Mouse (Mus musculus) left cerebral cortex, adult 8-10 months (tissue): ENCODE data around the gene Steap4. TPM values are rescaled to one million over a fixed set of nuclear protein-coding genes. Genes with fewer than 3 reads are reported as not detected.
"Not testable (repeated sequence)": the region's sequence is repeated elsewhere in the genome, so short reads cannot be mapped to it uniquely, and the experiment has no call there.

Experiments used
- DNase-seq, 2 experiments: peaks; one replicate each; pipeline ENCODE4 v3.0.0; 2022; ENCODE audit warnings: low spot score in 2 of 2
- total RNA-seq, 4 experiments: library from RNA; stranded (reverse); gene quantifications; 2 replicates each; pipeline ENCODE4 v1.2.4; 2022

Steap4 gene
- under 1 TPM; 0.11 to 0.21 (median 0.15) TPM for total RNA-seq

DNA sequence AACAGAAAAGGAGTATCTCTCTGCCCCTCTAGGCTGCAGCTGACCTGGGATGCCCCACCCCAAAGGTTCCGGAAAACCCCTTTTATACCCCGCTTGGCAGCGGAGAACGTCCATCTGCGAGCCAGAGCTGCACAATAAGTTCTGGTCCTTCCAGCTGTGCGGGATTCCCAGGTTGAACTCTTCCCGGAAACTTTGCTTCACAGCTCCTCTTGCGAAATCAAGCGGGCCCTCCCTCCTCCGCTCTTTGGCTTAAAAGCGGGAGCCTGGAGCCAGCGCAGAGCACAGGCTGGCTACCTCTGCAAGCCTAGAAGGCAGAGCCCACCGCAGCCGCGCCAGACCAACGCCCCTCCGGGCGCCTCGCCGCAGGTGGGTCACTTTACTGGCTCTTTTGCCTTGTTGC lies at the start of gene Steap4:
Gene Steap4, plus strand, starts transcription at position 282 of the 400 bp plus-strand sequence.
- no peak for DNase-seq

DNA sequence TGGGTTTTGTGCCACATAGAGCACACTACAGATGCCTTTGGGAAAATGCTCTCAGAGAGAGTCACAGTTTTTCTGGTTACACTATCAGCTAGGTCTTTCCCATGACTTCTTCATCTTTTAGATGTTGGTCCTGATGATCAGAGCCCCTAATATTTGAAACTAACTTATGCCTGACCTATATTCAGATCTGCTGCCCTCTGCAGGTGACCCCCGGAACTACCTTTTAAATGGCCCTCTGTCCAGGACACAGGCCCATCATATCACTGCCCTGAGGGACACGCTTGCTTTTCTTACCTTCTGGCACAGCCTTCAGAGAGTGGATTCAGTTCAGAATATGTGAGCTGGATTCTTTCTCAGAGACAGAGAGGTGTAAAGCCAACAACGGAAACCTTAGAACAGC lies 48.3 kb upstream of the Steap4 start:
- no peak for DNase-seq

DNA sequence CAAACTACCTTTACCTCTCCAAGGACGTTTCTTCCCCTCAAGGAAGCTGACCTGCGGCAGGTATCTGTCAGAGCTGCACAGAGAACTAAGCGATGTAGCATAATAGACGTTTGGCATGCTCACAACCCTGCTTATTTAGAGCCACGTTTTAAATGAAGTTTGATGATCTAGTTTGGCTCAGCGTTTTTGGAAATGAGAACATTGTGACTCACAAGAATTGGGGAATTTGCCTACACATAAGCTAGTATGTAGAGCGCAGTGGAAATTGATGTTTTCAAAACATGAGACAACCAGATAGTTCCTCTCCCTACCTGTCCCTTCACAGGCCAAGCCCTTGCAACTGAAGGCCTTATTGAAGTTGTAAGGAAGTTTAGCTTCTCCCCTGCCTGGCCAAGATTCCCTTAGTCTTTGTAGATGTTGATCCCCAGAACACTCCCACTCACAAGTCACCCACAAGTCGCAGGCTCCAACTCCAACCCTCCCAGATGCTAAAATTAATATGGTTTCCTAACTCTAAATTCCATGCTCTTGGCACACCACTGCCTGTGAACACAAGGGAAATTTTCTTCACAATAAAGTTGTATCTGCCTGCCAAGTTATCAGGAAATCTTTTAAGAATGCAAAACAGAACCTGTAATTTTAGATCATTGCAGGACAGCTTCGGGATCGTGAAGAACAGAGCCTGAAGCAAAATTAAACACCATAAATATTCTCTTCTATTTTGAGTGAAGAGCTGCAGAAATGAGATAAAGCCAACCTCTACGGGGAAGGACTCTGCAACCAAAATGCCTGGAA lies 42.6 kb upstream of the Steap4 start:
- peak in 1 of 2 experiments; percentile 59 for DNase-seq

DNA sequence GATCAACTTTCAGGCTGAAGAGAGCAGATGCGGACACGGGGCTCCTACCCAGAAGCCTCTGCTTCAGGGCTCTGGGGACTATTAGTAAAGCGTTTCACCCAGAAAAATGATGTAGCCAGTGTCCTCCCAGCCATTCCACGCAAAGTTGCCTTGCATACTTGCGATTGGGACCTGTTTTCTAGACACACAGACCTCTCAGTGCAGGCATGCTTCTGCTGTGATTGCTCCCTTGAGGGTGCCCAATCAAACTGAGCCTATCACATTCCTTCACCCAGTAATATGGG lies 42.0 kb upstream of the Steap4 start:
- no peak for DNase-seq

DNA sequence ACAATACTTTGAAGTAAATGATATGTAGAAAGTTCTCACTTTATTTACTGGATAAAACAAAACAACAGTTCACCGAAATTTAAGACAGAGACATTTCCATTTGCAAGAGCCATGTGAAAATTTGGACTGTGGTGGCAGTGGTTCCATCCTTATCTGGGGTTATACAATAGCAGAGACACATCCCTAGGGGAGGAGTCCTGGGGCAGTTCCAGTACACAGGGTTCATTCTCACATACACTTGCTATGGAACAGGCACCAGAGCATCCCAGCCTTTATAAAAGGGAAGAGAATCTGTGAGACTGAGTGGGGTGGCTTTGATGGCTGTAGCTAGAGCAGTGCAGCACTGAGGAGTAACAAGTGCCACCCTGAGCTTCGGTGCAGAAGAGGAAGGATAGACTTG lies 40.6 kb upstream of the Steap4 start:
- DNase-seq = no peak

DNA sequence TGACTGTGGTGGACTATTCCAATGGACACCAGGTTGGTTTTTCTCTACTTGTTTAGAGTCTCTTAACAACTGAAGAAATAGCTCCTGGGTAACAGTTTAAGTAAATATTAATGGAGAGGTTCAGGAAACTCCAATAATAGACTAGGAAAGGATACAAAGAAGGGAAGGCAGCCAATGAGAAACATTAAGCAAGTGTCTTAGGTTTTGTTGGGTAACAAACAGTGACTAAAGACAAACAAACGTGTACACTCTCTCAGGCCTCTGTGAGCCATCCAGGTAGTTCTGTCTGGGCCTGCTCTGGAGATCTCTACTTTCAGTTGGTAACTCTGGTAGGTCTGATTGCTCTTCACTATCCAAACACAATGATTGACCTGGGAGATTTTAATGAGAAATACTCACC lies 37.5 kb upstream of the Steap4 start:
- DNase-seq = no peak

DNA sequence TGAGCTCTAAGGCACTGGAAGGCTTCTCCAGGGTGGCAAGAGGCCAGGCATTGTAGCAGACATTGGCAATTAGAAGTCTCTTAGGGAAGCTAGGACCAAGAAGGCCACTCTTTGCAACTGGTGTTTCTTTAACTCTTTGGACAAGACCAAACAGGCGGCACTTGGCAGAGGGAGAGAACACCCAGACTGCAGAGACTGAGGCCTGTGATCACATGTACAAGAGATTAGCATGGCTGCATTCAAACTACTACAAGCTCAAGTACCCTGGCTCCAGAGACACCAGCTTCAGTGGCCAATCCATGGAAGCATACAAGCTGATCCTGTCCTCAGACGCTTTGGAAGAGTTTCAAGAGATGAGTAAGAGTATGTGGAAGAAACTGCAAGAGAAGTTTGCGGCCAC lies 36.6 kb upstream of the Steap4 start:
- DNase-seq = no peak

DNA sequence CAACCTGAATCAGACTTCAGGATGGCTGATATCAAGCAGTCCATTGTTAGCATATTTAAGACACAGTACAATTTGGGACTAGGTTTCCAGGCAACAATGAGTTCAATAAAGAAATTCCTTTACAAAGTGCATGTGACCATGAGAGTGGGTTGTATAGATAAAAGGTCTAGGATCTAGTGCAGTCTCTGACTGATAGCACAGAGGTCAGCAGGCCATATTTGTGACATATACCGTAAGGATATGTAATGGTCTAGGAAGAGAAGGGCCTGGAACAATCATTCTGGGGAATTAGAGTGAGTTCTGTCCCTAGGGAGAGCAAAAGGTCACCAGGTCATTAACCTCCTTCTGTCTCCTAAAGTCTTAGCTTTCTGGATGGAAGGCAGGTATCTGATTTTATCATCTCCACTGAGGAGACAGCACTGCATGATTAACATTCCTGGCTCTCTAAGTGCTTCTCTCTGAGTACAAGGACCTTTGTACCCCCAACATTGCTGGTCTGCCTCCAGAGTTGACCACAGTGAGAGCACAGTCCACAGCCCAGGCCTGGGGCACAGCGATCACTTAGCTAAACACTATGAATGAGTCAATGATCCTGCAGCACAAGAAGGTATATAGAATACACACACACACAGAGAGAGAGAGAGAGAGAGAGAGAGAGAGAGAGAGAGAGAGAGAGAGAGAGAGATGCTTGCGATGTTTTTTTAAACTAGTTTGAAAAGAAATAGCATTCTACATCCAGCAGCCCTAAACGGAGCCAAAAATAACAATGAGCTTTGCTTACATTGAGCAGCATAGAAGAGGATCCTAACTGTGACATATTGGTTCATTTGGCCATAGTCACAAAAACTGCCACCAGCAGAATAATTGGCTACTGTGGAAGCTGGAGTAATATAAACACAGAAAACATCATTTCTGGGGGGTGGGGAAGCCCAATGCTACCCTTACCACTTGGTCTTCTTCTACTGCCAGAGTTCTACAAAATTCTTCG lies 27.7 kb upstream of the Steap4 start:
- DNase-seq = no peak

DNA sequence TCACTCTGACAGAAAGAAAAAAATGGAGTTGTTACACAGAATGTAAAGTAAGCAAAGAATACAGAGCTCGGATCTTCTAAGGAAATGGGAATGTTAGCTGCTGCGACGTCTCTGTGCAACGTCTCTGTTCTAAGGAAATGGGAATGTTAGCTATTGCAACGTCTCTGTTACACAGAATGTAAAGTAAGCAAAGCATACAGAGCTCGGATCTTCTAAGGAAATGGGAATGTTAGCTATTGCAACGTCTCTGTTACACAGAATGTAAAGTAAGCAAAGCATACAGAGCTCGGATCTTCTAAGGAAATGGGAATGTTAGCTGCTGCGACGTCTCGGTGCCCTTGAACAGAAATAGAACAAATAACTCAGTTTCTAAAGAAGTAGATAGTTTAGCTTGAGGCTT lies 26.8 kb upstream of the Steap4 start:
- not testable (repeated sequence) for DNase-seq

DNA sequence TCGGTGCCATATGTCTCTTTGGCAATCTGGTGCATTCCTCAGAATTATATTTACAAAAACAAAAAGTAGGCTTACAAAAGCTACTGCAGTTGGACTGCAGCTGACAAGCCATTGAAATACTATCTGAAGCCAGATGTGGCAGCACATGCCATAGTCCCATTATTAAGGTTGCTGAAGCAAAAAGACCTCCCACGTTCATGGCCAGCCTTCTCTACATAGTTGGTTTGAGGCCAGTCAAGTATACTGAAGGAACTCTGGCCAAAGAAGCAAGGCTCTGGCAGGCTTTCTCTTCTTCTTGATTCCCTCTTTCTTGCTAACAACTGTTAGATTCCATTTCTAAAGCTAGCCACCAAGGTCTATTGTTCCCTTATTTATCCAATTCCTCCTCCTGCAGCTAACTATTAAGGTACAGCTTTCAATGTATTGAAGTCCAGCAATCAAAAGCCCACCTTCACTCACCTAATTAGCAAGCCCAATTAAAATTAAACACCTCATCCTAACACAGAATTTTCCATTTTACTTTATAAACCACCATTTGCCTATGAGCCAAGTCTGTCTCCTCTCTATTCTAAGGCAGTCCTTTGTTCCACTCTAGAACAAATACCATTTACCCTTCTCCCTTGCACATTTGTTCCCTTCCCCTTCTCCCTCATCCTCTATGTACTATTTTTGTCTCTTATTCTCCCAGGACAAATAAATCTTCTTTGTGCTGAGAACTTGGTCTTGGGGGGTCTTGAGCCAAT lies 26.2 kb upstream of the Steap4 start:
- no peak for DNase-seq

DNA sequence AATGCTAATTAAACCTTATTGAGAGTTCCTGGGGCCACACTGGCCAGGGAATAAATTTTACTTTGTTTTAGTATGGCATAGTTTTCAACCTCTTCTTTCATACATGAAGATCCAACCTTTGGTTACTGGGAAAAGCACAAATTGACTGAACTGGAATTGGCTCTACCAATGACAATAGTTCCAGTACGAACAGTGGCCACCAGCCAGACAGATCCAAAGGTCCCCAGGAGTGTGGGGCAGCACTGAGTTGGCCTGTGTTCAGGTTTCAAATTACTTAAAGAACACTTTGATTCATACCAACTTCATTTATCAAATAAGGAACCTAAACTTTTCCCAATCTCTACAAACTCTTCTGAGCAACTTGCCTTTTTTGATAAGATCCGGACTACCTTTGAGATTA lies 5.4 kb upstream of the Steap4 start:
- no peak for DNase-seq

DNA sequence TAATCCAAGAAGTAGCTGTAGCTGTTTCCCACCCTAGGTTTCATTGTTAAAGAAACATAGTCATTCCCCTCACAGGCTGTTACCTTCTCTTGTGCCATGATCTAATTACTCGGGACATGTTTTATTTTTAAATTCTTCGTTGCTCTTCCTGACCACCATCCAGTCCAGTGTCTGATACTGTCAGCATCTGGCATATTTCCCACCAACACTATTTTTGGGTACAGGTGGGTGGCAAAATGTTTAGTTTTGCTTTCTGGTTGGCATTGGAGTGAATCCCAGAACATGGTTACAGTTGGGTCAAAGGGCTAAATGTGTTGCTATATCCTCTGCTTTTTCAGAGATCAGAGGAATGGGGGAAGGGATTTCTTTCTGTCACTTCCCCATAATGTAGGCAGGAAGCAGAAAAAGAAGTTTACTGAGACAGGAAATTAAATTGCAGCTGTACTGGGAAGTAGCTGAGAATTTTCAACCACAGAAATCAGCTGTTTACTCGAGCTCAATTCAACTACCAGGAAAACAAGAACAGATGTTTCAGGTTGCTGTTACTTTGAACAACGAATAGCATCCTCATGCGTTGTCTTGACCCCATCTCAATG lies 4.8 kb upstream of the Steap4 start:
- no peak for DNase-seq

DNA sequence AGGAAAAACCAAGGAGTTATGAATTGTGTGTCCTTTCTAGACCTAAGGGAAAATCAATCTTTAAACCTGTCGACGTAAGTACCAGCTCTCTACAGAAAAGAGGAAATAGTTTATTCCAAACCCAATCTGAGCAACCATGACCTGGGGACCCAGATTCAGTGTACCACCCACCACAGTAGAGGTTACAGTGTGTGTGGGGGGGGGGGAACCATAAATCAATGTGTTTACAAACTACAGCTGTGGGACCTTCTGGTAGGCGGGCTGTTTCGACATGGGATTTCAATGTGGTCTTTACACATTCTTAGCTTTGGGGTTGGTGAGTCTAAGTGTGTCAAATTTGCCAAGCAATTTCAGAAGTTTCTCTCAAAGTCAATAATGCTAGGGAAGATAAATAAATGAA lies 2.2 kb upstream of the Steap4 start:
- DNase-seq = no peak

DNA sequence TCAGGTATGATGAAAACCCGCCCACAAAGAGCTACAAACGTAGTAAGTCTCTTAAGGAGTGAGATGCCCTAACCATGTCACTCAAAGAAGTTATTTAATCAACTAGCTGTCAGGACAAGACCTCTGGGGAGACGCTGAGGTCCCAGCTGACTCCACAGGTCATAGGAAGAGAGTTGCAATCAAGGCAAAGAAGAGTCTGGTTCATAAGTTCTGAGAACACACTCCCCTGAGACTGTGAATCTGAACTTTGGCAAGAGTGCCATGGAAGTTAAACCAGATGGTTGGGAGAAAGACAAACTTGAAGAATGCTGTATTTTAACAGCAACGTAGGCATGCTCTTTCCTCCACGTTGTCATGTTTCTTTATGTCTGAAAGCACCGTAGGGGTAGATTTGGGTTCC lies 971 bp upstream of the Steap4 start:
- no peak for DNase-seq

DNA sequence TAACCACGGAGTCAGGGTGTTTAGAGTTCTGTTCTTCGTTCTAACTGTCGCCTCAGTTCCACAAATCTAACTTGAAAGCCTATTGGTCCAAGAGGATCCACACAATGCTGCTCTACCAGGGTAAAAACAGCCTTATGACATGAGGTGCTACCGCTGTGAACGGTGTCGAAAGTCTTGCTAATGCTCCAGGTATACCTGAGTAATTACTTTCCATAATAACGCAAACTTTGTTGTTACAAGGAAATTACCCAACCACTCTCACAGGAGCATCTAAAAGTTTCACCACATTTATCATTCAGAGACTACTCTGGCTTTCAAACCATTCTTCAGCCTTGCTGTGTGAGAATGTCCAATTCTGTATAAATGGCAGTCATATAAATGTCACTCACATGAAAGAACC lies 856 bp downstream of the Steap4 start:
- DNase-seq = no peak

DNA sequence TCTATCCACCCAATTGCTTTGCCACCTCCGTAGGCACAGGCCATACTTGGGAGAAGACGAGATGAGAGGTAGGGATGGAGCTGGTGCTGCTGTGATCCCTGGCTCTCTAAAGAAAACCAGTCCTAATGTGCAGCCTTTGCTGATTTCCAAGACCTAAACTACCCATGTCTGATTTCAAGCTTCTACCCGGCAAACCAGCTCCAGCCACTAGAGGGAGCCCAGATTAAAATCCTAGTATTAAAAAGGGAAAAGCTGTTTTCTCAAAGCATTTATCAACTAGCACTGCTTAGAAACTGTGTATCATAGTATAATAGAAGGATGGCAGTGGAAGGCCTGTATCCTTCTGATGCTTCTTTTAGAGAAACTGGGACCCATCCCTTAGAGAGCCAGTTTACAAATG lies 5.0 kb downstream of the Steap4 start:
- DNase-seq = peak in 1 of 2 experiments; percentile 49

DNA sequence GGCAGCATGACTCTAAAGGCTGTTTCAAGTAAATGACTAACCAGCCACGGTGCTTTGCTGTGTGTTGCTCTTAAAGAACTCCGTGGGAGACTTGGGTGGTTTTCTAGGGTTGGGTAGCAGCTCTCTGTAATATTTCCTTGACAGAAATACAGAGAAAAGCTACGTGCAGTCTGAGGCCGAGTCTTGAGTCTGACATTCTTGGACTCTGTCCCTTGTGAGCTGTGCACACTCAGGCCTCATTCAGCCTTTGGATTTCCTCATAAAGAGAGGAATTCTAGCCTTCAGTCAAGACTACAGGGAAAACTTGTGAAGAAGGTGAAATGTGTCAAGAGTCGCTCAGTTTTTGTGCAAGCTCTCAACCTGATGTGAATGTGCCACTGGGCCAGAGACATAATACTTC lies 7.9 kb downstream of the Steap4 start:
- DNase-seq = no peak

DNA sequence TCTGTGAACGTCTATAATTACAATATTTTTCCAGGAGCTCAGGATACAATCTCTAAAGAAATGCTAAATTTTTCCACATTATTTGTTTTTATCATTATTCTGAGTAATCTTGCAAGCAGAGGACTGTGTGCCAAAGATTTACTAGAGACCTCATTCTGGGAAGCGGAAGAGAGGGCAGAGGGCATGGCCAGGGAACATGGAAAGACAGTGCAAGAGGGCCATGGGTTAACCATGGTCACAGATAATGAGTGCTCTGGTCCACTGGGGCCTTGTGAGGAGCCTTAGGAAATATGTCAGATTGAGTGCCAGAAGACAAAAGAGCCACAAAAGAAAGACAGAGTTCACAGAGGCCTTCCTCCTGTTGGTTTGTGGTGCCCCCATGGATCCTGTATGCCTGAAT lies 12.0 kb downstream of the Steap4 start:
- no peak for DNase-seq

DNA sequence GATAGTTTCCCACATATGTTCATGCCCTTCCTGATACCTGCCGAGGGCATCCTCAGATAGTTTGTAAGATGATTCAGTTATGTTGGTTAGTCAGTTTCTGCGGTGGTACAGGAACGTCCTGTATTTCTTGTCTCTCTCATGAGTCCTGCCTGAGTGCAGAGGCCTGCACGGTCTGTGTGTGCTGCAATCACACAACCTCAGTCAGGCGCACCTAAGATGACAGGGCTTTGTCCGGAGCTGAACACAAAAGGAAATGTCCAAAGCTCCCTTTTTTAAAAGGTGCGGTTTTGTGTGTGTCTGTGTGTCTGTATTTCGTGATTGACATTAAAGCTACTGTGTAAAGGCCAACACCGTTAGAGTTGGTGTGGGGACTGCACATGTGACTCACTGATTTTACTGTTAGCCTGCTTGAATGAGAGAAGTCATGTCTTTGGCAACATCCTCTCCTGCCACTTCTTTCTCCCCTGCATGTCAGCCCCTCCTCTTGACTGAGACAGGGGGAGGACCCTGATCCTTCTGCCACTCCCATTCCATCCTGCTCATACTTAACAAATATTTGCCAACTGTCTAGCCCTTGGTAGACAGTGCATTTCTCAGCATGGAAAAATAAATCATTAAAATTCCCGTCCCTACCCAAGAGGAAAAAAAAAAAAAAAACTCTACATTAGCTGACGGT lies 14.4 kb downstream of the Steap4 start:
- DNase-seq = no peak

DNA sequence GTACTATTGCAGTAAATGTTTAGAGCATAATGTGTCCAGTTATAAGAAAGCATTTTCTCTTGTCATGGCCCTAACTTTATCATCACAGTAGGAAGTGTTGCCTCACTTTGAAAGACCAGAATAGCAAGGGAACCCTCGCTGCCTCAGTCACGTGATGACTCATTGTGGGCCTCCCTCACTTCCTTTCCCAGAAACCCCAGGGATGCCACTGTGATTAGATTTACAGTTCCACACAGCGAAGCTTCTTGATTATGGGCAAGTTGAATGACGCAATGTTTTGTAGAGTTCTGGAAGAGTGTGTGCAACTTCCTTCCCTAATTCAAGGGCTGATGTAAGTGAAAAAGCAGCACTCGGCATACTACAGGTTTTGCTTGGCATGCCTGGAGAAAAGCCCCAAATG lies 20.3 kb downstream of the Steap4 start:
- no peak for DNase-seq

DNA sequence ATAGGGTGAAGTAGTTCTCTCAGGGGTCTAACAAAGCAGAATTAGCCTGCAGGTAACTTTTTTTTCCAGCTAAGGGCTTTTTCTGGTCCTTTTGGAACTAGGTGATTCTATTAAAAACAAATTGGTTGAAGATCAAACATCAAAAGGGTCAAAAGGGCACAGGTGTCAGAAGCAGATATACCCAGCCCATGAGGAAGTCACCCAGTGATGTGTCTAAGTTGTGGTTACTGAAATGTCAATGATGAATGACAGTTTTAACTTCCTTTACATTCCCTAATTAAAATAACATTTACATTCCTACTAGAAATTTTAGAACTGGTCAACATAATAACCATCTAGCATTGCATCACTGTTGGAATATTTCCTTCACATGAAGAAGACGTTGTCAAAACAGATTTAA lies 27.7 kb downstream of the Steap4 start:
- DNase-seq = no peak
